Mouse (Mus musculus) MEL (cell line): ENCODE data around the gene Slc36a3. TPM values are rescaled to one million over a fixed set of nuclear protein-coding genes. Genes with fewer than 3 reads are reported as not detected.

ENCODE experiments used
- DNase-seq: peaks from one replicate; pipeline ENCODE4 v3.0.0; 2011; ENCODE audit warnings: low read depth, low spot score
- H3K27ac ChIP-seq: 2 replicates; pipeline ENCODE4 v1.5.1; 2012; ENCODE audit warnings: low read depth, mild to moderate bottlenecking, control low read depth, low read length, moderate library complexity; ENCODE audit not compliant: control insufficient read depth
- H3K27me3 ChIP-seq, 2 experiments: fragments of 150-350 bp in 1 of 2; sonication (generic) in 1 of 2; 2 replicates each; pipeline ENCODE4 v1.6.1; 2012; ENCODE audit warnings: low read length in 2 of 2, mild to moderate bottlenecking in 2 of 2, improper control_type of control experiment in 1 of 2, moderate library complexity in 1 of 2; ENCODE audit not compliant: insufficient read depth in 2 of 2, control insufficient read depth in 1 of 2
- H3K36me3 ChIP-seq, 2 experiments: 2 replicates each; pipeline ENCODE4 v1.6.1; 2012 to 2014; ENCODE audit warnings: low read length in 2 of 2, improper control_type of control experiment in 1 of 2, inconsistent platforms in 1 of 2, mild to moderate bottlenecking in 1 of 2; ENCODE audit not compliant: insufficient read depth in 2 of 2, control insufficient read depth in 1 of 2
- H3K4me1 ChIP-seq, 2 experiments: fragments of 150-350 bp in 1 of 2; sonication (generic) in 1 of 2; 2 replicates each; pipeline ENCODE4 v1.6.1; 2012; ENCODE audit warnings: low read length in 2 of 2, improper control_type of control experiment in 1 of 2, mild to moderate bottlenecking in 1 of 2; ENCODE audit not compliant: insufficient read depth in 2 of 2, control insufficient read depth in 1 of 2
- H3K4me3 ChIP-seq, 2 experiments: fragments of 150-350 bp in 1 of 2; sonication (generic) in 1 of 2; 2 replicates each; pipeline ENCODE4 v1.5.1; 2012; ENCODE audit warnings: low read depth in 2 of 2, low read length in 2 of 2, mild to moderate bottlenecking in 2 of 2, moderate library complexity in 2 of 2, control low read depth in 1 of 2, improper control_type of control experiment in 1 of 2; ENCODE audit not compliant: control insufficient read depth in 1 of 2, insufficient read depth in 1 of 2
- H3K79me2 ChIP-seq: 2 replicates; pipeline ENCODE4 v1.6.1; 2012; ENCODE audit warnings: mild to moderate bottlenecking, low read length, moderate library complexity; ENCODE audit not compliant: control insufficient read depth, poor library complexity, insufficient read depth
- H3K9ac ChIP-seq: 2 replicates; pipeline ENCODE4 v1.6.1; 2012; ENCODE audit warnings: low read depth, mild to moderate bottlenecking, control low read depth, low read length, moderate library complexity; ENCODE audit not compliant: control insufficient read depth, poor library complexity, severe bottlenecking
- H3K9me3 ChIP-seq: fragments of 150-350 bp; sonication (generic); replicated peaks from 2 replicates; pipeline ENCODE4 v1.6.1; 2012; ENCODE audit warnings: mild to moderate bottlenecking, low read length, improper control_type of control experiment, moderate library complexity; ENCODE audit not compliant: insufficient read depth
- BHLHE40 ChIP-seq: IDR thresholded peaks from 2 replicates; pipeline ENCODE4 v1.6.1; 2012; ENCODE audit warnings: low read depth, mild to moderate bottlenecking, inconsistent platforms, low read length, improper control_type of control experiment, borderline replicate concordance
- CHD1 ChIP-seq: IDR thresholded peaks from 2 replicates; pipeline ENCODE4 v1.6.1; 2012; ENCODE audit warnings: low read depth, mild to moderate bottlenecking, inconsistent platforms, low read length, improper control_type of control experiment
- CHD2 ChIP-seq: IDR thresholded peaks from 2 replicates; pipeline ENCODE4 v1.6.1; 2011; ENCODE audit warnings: low read length, improper control_type of control experiment
- E2F4 ChIP-seq: IDR thresholded peaks from 2 replicates; pipeline ENCODE4 v1.6.1; 2011; ENCODE audit warnings: low read depth, low read length, improper control_type of control experiment, borderline replicate concordance
- GATA1 ChIP-seq: IDR thresholded peaks from 2 replicates; pipeline ENCODE4 v1.6.1; 2011; ENCODE audit warnings: low read depth, low read length, improper control_type of control experiment
- MYC ChIP-seq: IDR thresholded peaks from 2 replicates; pipeline ENCODE4 v1.6.1; 2011; ENCODE audit warnings: low read depth, mild to moderate bottlenecking, low read length, improper control_type of control experiment, moderate library complexity
- NRF1 ChIP-seq: IDR thresholded peaks from 2 replicates; pipeline ENCODE4 v1.6.1; 2014; ENCODE audit warnings: low read depth, mild to moderate bottlenecking, inconsistent platforms, low read length, improper control_type of control experiment, moderate library complexity; ENCODE audit not compliant: poor library complexity, insufficient read depth, severe bottlenecking
- POLR2AphosphoS2 ChIP-seq: IDR thresholded peaks from 2 replicates; pipeline ENCODE4 v1.6.1; 2011; ENCODE audit warnings: low read length, improper control_type of control experiment
- POLR2AphosphoS5 ChIP-seq: IDR thresholded peaks from 2 replicates; pipeline ENCODE4 v1.6.1; 2012; ENCODE audit warnings: low read depth, borderline replicate concordance, mild to moderate bottlenecking, inconsistent platforms, low read length, moderate library complexity, mixed read lengths
- SIN3A ChIP-seq: IDR thresholded peaks from 2 replicates; pipeline ENCODE4 v1.6.1; 2012; ENCODE audit warnings: low read length, improper control_type of control experiment, inconsistent platforms
- UBTF ChIP-seq: IDR thresholded peaks from 2 replicates; pipeline ENCODE4 v1.6.1; 2012; ENCODE audit warnings: low read depth, mild to moderate bottlenecking, inconsistent platforms, low read length, improper control_type of control experiment, moderate library complexity, borderline replicate concordance; ENCODE audit not compliant: insufficient read depth
- USF1 ChIP-seq: IDR thresholded peaks from 2 replicates; pipeline ENCODE4 v1.6.1; 2014; ENCODE audit warnings: low read depth, mild to moderate bottlenecking, inconsistent platforms, low read length, improper control_type of control experiment, moderate library complexity
- ZNF384 ChIP-seq: IDR thresholded peaks from 2 replicates; pipeline ENCODE4 v1.6.1; 2012; ENCODE audit warnings: low read depth, mild to moderate bottlenecking, inconsistent platforms, low read length, improper control_type of control experiment
- polyA plus RNA-seq, 2 experiments: library from polyadenylated mRNA; stranded (reverse) in 1 of 2; unstranded in 1 of 2; fragments of >175 nt in 1 of 2; fragments of >200 nt in 1 of 2; gene quantifications; 2 replicates each; pipeline versions ENCODE4 v1.2.1 to v1.2.4; 2012; ENCODE audit warnings: low replicate concordance in 2 of 2, low read depth in 1 of 2; ENCODE audit not compliant: insufficient read length in 2 of 2, insufficient read depth in 1 of 2, missing spikeins in 1 of 2
- total RNA-seq: library from RNA; depleted of rRNA; stranded (reverse); fragments of 300-350 nt; gene quantifications from 2 replicates; pipeline ENCODE4 v1.2.3, GENCODE M21; 2012

Gene Slc36a3
- total and polyA plus RNA-seq, 3 experiments: 0.12 to 0.15 TPM; not detected in 1

GRCm38 (mm10) chr11:55141502-55141901, 10.0 kb downstream of the Slc36a3 start:
- H3K36me3 ChIP-seq: no peaks in the 10 kb centered on the region
- no peak for DNase-seq
- TF ChIP-seq NRF1 (no peak), GATA1 (no peak), CHD1 (no peak), SIN3A (no peak), UBTF (no peak), BHLHE40 (no peak), POLR2AphosphoS5 (no peak), CHD2 (no peak), ZNF384 (no peak), USF1 (no peak)
- TF ChIP-seq, all 39 proteins: peak for 0

GRCm38 (mm10) chr11:55137646-55138045, 13.9 kb downstream of the Slc36a3 start:
- H3K36me3 ChIP-seq: peaks cover 0 to 11% of the 10 kb centered on the region in 2 experiments; a peak in 2 of 4 replicates
- no peak for DNase-seq
- TF ChIP-seq POLR2AphosphoS2 (no peak), POLR2AphosphoS5 (no peak), ZNF384 (no peak), MYC (no peak), E2F4 (no peak)
- no peak overlapping the region for H3K4me3 ChIP-seq
- no peaks in the 10 kb centered on the region; a peak in 1 of 4 replicates for H3K27me3 ChIP-seq
- H3K9me3 ChIP-seq: no peaks in the 10 kb centered on the region
- H3K9ac ChIP-seq: no peak overlapping the region
- H3K79me2 ChIP-seq: no peaks in the 10 kb centered on the region
- H3K27ac ChIP-seq: no peak overlapping the region
- H3K4me1 ChIP-seq: peaks cover 9 to 11% of the 10 kb centered on the region in 2 experiments

More at GRCm38 (mm10) chr11:55141502-55141901, 10.0 kb downstream of the Slc36a3 start:
- Histone ChIP-seq H3K79me2 (no peaks in the 10 kb centered on the region), H3K27me3 (no peaks in the 10 kb centered on the region; a peak in 1 of 4 replicates), H3K9me3 (no peaks in the 10 kb centered on the region), H3K4me1 (no peaks in the 10 kb centered on the region), H3K27ac (no peak overlapping the region), H3K9ac (no peak overlapping the region), H3K4me3 (no peak overlapping the region)
